Mouse (Mus musculus) kidney, postnatal 0 days (tissue): ENCODE measurements around the gene Fam57b. TPM values are rescaled to one million over a fixed set of nuclear protein-coding genes. Genes with fewer than 3 reads are reported as not detected.

Experiments used
- ATAC-seq: fragments of 200-750 bp; cut with Nextera tagmentation; replicated peaks from 2 replicates; pipeline ENCODE4 v1.8.0; 2017; ENCODE audit warnings: low read depth, moderate number of reproducible peaks, moderate TSS enrichment, moderate library complexity; ENCODE audit not compliant: low FRiP score
- DNase-seq: peaks from one replicate; pipeline ENCODE4 v3.0.0-alpha.2; 2016; ENCODE audit warnings: low spot score
- H3K27ac ChIP-seq: fragments of 300-500 bp; sonication (generic); 2 replicates; pipeline ENCODE4 v1.5.1; 2014; ENCODE audit warnings: mild to moderate bottlenecking
- H3K27me3 ChIP-seq: fragments of 300-500 bp; sonication (generic); 2 replicates; pipeline ENCODE4 v1.6.1; 2014; ENCODE audit warnings: low read length, mixed read lengths; ENCODE audit not compliant: insufficient read depth
- H3K36me3 ChIP-seq: fragments of 300-500 bp; sonication (generic); 2 replicates; pipeline ENCODE4 v1.6.1; 2014; ENCODE audit warnings: low read length, mixed read lengths; ENCODE audit not compliant: insufficient read depth
- H3K4me1 ChIP-seq: fragments of 300-500 bp; sonication (generic); replicated peaks from 2 replicates; pipeline ENCODE4 v1.6.1; 2014; ENCODE audit warnings: antibody characterized with exemption, low read length, mixed read lengths; ENCODE audit not compliant: insufficient read depth
- H3K4me2 ChIP-seq: fragments of 300-500 bp; sonication (generic); 2 replicates; pipeline ENCODE4 v1.6.1; 2014; ENCODE audit warnings: mild to moderate bottlenecking, low read length, moderate library complexity, mixed read lengths
- H3K4me3 ChIP-seq: fragments of 300-500 bp; sonication (generic); replicated peaks from 2 replicates; pipeline ENCODE4 v1.5.1; 2014; ENCODE audit warnings: low read depth, low read length
- H3K9ac ChIP-seq: fragments of 300-500 bp; sonication (generic); 2 replicates; pipeline ENCODE4 v1.6.1; 2014; ENCODE audit warnings: low read depth, low read length
- H3K9me3 ChIP-seq: fragments of 300-500 bp; sonication (generic); replicated peaks from 2 replicates; pipeline ENCODE4 v1.6.1; 2016; ENCODE audit warnings: low read length, inconsistent platforms, mixed read lengths
- CTCF ChIP-seq: IDR thresholded peaks from 2 replicates; pipeline ENCODE4 v1.5.1; 2016; ENCODE audit warnings: antibody characterized with exemption, low read depth, mild to moderate bottlenecking, moderate library complexity
- WGBS: fragments of 180-500 bp; shearing (Covaris S2); extraction: QIAGEN DNeasy Blood & Tissue Kit; methylation state at CpG from one replicate; pipeline ENCODE4 v1.1.7; 2014; 5-methylcytosine and 5-hydroxymethylcytosine counted together
- polyA plus RNA-seq: library from polyadenylated mRNA; unstranded; fragments of >200 nt; fragmentation: Nextera tagmentation; extraction: Ambion mirVana; gene quantifications from 2 replicates; pipeline ENCODE4 v1.2.1, GENCODE M21; 2015

Gene Fam57b
- polyA plus RNA-seq, 1 experiment from 2014 or later, result 0.11 TPM

DNA sequence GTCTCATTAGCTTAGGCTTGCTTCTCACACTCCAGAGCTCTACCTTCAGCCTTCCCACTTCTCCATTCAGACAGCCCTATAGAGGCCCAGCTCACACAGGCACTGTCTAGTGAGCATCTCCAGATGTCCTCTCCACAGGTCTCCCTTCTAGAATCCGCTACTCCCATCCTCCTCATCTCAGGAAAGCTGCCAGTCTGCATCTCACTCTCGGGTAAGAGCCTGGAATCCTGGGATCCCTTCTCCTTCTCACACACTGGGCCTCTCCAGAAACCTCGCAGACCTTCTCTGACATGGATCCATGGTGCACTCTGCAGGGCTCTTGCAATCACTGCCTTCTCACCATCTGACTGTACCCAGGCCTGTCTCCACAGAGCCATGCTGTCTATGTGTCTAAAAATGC is 58.2 kb downstream of the Fam57b start:
- WGBS, result 87% methylated on average over 3 of the region's 3 CpGs
- Histone ChIP-seq H3K9me3 (no peaks in the 10 kb centered on the region), H3K9ac (no peak overlapping the region), H3K27ac (no peak overlapping the region), H3K4me2 (no peak overlapping the region), H3K36me3 (peaks cover 47% of the 10 kb centered on the region), H3K4me3 (no peak overlapping the region), H3K27me3 (no peaks in the 10 kb centered on the region), H3K4me1 (0 out of 2 replicates have a peak, but pooled peaks cover 3% of the 10 kb centered on the region)
- no peak for DNase-seq
- no peak for TF ChIP-seq CTCF
- no peak for ATAC-seq

DNA sequence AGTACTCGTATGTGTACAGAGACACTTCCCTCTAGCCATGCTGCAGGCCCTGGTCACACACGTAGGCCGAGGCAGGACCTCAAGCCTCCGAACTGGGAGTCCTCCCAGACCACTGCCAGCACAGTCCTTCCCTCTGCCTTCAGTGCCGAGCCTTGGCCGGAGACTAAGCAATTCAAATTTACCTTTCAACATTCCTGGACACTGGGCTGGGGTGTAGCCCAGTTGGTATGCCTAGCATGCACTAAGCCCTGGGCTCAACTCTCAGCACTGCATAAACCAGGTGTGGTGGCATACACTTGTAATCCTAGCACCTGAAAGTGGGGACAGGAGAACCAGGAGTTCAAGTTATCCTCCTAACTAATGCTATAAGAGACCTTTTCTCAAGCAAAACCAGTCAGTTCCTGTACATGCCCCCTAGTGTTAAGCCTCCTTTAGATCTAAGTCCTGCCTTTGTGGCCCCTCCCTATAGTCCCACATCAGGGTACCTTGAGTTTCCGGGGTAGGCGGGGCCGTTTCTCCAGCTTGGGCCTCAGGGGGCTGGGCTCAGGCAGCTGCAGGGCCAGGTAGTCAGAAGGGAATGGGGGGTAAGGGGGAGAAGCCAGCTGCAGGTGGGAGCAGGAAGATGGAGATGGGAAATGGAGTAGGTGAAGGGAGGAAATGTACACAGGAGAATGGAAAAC is 59.4 kb downstream of the Fam57b start:
- Histone ChIP-seq H3K4me1 (no peaks in the 10 kb centered on the region), H3K27ac (no peak overlapping the region), H3K27me3 (no peaks in the 10 kb centered on the region), H3K9ac (no peak overlapping the region), H3K4me2 (no peak overlapping the region), H3K36me3 (peaks cover 47% of the 10 kb centered on the region), H3K9me3 (no peaks in the 10 kb centered on the region), H3K4me3 (no peak overlapping the region)
- 62% methylated on average over 9 of the region's 9 CpGs for WGBS
- TF ChIP-seq CTCF, result peak; percentile 20; the same call in 1 of the 2 replicates
- DNase-seq (no peak), ATAC-seq (no peak)

DNA sequence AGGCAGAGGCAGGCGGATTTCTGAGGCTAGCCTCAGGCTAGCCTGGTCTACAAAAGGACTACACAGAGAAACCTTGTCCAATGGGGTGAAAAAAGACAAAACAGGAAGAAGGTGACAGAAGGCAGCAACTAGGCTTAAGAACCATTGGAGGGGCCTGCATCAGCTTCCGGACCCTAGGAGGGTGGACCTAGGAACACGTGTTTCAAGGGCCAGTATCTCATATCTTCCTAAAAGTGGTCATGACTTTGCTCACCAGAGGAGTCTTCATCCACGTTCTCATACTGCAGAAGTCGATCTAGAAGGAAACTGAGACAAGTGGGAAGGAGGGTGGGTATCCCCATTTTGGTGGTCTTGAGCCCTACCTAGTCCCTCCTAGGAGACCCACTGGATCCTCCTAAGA is 63.5 kb downstream of the Fam57b start:
- 63% methylated on average over 5 of the region's 5 CpGs for WGBS
- no peaks in the 10 kb centered on the region for H3K27me3 ChIP-seq
- no peaks in the 10 kb centered on the region for H3K9me3 ChIP-seq
- H3K4me3 ChIP-seq, result peak overlapping the region; percentile 51
- peak overlapping the region; percentile 76 for H3K4me2 ChIP-seq
- no peak for TF ChIP-seq CTCF
- H3K9ac ChIP-seq, result peak overlapping the region; percentile 61; the same call in 1 of the 2 replicates
- peaks cover 32% of the 10 kb centered on the region for H3K36me3 ChIP-seq
- H3K4me1 ChIP-seq, result peaks cover 8% of the 10 kb centered on the region; the same call in 1 of the 2 replicates
- no peak for DNase-seq
- no peak for ATAC-seq
- no peak overlapping the region for H3K27ac ChIP-seq

DNA sequence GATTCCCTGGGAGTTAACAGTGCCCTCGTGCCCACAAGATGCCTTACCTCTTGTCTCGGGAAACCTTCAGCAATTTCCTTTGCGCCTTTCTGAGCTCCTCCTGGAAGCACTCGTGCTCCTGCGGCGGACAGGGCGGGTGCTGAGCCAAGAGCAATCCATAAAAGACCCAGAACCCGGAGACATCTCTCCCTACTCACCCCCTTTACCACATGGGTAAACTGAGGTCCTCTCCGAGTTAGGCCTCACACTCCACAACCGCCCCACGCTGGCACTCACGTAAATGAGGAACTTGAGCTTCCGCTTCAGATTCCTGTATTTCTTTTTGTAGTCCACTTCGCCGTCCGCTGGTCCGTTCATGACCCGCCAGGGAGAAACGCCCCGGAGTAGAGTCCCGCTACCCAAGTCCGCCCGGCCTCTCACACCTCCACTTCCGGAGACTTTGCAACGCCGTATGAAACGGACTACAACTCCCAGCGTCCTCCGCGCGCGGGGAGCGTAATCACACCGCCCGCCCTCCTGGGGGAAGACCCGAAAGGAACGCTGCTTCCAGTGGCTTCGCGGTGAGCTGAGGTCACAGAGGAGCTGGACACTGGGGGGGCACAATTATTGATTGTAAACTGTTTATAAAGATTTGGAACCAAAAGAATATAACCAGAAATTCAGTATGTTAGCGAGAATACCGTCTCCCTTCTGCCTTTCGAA is 64.1 kb downstream of the Fam57b start, which contains the start of gene Hirip3:
Gene Hirip3 (plus strand): TSS at position 544 of the 702 bp plus-strand sequence.
- WGBS, result 1% methylated on average over 42 of the region's 42 CpGs
- ATAC-seq, result peak; percentile 91
- peaks cover 32% of the 10 kb centered on the region for H3K36me3 ChIP-seq

DNA sequence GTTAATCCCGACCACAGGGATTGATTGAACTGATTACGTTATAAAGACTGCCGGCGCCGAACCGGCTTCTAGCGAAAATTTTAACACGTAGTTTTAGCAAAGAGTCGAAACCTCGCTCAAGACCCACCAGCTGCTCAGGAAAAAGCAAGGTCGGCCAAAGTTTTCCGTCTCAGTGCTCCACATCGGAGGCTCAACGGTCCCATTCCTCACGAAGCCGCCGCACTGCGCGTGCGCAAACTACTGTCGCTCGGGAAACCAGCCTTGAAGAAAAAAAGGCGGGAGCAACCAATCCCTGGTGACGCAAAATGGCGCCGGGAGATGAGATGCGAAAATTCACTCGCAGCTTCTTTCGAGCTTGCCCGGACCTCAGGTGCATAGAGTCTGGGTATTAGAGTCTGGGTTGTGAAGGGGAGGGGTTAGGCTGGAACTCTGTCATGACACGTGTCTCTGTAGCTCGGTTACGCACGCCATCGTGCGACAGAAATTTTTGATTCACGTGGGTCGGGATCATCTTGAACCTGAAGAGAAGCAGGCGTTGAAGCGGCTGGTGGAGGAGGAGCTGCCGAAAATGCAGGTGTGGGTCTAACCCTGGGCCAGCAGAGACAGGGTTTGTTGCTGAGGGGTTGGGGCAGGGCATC is 64.8 kb downstream of the Fam57b start, which contains the start of gene Ino80e:
Gene Ino80e (minus strand): TSS at position 231 of the 638 bp plus-strand sequence.
- peak within 1 kb of the TSS; percentile 76 for H3K4me2 ChIP-seq
- no peaks in the 10 kb centered on the region for H3K27me3 ChIP-seq
- peaks cover 32% of the 10 kb centered on the region for H3K36me3 ChIP-seq
- peak within 1 kb of the TSS; percentile 51 for H3K4me3 ChIP-seq
- DNase-seq (peak; percentile 98), ATAC-seq (peak; percentile 68)
- H3K9ac ChIP-seq, result peak within 1 kb of the TSS; percentile 61
- peak within 1 kb of the TSS; percentile 70 for H3K27ac ChIP-seq
- under 1% methylated on average over 41 of the region's 41 CpGs for WGBS
- no peak for TF ChIP-seq CTCF
- H3K9me3 ChIP-seq, result no peaks in the 10 kb centered on the region
- peaks cover 8% of the 10 kb centered on the region; the same call in 1 of the 2 replicates for H3K4me1 ChIP-seq

More for the DNA sequence above, 64.1 kb downstream of the Fam57b start, which contains the start of gene Hirip3:
- Histone ChIP-seq H3K4me2 (peak within 1 kb of the TSS; percentile 76), H3K9me3 (no peaks in the 10 kb centered on the region), H3K27me3 (no peaks in the 10 kb centered on the region), H3K9ac (peak within 1 kb of the TSS; percentile 61), H3K4me3 (peak within 1 kb of the TSS; percentile 51), H3K27ac (peak within 1 kb of the TSS; percentile 70), H3K4me1 (peaks cover 8% of the 10 kb centered on the region; the same call in 1 of the 2 replicates)
- DNase-seq, result peak; percentile 97
- no peak for TF ChIP-seq CTCF

DNA sequence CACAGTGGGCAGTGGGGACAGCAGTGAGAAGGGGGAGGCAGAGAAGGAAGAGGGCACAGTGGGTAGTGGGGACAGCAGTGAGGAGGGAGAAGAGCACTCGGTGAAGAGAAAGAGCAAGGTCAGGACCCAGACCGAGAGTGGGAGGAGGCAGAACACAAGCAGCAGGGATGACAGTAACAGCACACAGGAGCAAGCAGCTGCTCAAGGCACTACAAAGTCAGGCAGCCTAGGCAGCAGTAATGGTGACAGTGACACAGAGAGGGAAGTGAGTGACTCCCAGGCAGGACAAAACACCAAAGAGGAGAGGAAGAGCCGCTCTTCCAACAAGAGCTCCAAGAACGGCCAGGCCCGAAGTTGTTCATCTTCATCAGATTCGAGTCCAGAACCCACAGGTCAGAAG is 66.3 kb downstream of the Fam57b start:
- H3K9me3 ChIP-seq, result no peaks in the 10 kb centered on the region
- TF ChIP-seq CTCF, result no peak
- peak; percentile 19 for DNase-seq
- H3K4me1 ChIP-seq, result peaks cover 8% of the 10 kb centered on the region; the same call in 1 of the 2 replicates
- no peak overlapping the region for H3K27ac ChIP-seq
- H3K9ac ChIP-seq, result peak overlapping the region; percentile 35
- no peaks in the 10 kb centered on the region for H3K27me3 ChIP-seq
- no peak overlapping the region for H3K4me3 ChIP-seq
- H3K36me3 ChIP-seq, result peaks cover 41% of the 10 kb centered on the region
- 47% methylated on average over 6 of the region's 6 CpGs for WGBS
- no peak for ATAC-seq
- peak overlapping the region; percentile 76 for H3K4me2 ChIP-seq
